Mouse (Mus musculus): ENCODE data around the gene Olfr1423.
A peak's percentile ranks its signal among the peaks of the same experiment; 100 is the strongest.
"Not testable (repeated sequence)": the region's sequence is repeated elsewhere in the genome, so short reads cannot be mapped to it uniquely, and the experiment has no call there.

Olfr1423 gene

GRCm38 (mm10) chr19:12041217-12041616 lies at the start of gene Olfr1423:
Gene Olfr1423 (minus strand): TSS chr19:12041317.
- no peak for DNase-seq (ENCODE audit: low read depth, low spot score)

DNA sequence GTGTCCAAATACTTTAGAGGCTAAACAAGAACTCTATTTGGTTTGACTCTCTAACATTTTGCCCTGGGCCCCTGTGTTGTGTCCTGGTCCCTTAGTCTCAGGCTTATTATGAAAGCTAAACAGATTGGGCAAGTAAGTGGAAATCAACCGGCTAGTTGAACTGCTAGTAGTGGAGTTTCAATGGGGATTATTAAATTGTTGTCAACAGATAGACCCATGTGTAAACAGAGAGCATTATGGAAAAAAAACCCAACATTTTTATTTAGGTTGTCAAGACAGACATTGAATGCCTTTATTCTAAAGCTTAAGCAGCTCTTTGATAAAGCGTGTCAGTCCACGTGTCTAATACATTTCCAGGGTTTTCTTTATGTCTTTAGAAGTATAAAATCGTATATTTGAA lies 36.5 kb upstream of the Olfr1423 start, which contains the start of gene Olfr1425:
Gene Olfr1425 (minus strand): TSS at position 101 of the 400 bp plus-strand sequence.
- DNase-seq (ENCODE audit: low read depth, low spot score) = not testable (repeated sequence)

DNA sequence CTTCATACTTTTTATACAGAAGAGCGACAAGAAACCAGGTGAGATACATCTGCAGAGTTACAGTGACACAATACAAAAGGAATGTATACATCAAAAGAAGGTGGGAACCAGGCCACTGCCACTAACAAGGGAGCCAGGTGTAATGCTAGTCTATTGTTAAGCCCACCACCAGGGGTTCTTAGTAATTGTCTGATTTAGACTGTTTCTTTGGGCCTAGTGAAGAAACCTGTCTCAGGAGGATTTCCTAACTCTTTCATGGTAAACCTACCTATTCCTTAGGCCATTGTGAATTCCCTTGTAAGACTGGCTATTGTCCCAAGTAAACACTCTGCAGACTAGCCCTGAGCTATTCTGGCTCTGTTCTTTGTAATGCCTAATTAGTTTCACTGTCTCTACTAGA lies 28.4 kb upstream of the Olfr1423 start:
- DNase-seq (ENCODE audit: low read depth, low spot score) = not testable (repeated sequence)

GRCm38 (mm10) chr19:12067806-12068205 lies 26.7 kb upstream of the Olfr1423 start:
- DNase-seq (ENCODE audit: low read depth, low spot score) = not testable (repeated sequence)

- DNase-seq (ENCODE audit: low read depth, low spot score) = not testable (repeated sequence)
Measured at GRCm38 (mm10) chr19:12062582-12062981, 21.5 kb upstream of the Olfr1423 start, which contains the start of gene Olfr1424. Gene Olfr1424 (minus strand): TSS chr19:12062682.

DNA sequence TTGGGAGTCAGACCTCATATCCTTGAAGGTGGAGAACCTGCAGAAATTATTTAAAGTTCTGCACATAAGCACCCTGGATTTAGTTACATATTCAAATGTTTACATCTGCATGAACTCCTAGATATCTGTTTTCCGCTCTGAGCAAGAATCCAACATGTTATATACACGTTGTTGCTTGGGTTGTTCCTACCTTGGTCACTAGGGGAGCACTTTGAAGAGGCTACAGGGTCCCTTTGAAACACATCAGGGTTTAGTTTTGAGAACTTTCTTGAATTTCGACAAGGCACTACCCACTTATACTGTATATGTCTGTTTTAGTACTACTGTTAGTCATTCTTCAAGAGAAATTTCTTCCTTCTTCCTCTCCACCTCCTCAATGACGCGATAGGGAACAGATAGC lies 2.0 kb upstream of the Olfr1423 start:
- no peak for DNase-seq (ENCODE audit: low read depth, low spot score)

DNA sequence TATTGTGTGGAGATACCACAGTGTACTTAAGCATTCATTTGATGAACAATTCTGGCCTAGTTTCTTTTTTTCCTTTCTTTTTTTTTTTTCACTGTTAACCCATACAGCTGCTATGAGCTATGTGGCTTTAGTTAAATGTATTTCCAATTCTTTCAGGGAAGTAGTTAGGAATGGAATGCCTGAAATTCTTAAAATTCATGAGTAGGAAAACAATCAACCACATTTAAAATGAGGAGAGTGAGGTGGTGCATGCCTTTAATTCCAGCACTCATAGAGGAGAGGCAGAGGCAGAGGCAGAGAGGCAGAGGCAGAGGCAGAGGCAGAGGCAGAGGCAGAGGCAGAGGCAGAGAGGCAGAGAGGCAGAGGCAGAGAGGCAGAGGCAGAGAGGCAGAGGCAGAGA lies 3.4 kb downstream of the Olfr1423 start:
- no peak for DNase-seq (ENCODE audit: low read depth, low spot score)

DNA sequence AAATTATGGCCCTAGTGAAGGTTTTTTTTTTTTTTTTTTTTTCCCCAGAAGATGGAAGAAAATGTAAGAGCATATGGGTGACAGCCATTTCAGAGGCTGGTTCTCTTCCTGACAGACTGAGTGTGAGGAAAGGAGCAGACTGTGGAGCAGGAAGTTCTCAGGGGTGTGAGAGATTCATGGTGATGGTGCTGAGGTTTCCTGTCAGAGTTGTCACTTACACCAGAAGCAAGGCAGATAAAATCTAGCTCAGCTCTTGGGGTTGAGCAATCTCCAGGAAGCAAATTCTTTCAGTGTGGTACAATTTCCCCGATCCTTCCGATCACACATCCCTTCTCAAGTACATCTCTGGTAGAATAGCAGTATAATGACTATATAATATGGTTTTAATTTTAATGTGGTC lies 14.5 kb downstream of the Olfr1423 start:
- no peak for DNase-seq (ENCODE audit: low read depth, low spot score)

DNA sequence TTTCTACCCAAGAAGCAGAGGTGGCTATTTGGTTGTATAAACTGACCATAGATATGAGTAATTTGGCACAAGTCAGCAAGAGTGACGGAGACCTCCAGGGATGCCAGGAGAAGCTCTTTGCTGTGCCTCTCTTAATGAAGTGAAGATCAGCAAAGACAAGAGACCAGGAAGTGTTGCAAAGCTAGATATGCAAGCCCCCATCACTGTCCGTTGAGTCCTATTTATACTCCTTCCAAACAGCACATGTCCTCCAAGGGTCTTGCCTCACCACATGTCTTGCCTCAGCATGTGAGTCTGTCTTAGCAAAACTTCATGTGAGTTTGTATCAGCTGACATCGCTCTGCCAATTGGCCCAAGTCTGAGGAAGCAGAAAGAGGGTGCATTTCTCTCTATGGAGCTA lies 15.8 kb downstream of the Olfr1423 start:
- no peak for DNase-seq (ENCODE audit: low read depth, low spot score)

- no peak for DNase-seq (ENCODE audit: low read depth, low spot score)
Measured at GRCm38 (mm10) chr19:12024149-12024548, 17.0 kb downstream of the Olfr1423 start.

DNA sequence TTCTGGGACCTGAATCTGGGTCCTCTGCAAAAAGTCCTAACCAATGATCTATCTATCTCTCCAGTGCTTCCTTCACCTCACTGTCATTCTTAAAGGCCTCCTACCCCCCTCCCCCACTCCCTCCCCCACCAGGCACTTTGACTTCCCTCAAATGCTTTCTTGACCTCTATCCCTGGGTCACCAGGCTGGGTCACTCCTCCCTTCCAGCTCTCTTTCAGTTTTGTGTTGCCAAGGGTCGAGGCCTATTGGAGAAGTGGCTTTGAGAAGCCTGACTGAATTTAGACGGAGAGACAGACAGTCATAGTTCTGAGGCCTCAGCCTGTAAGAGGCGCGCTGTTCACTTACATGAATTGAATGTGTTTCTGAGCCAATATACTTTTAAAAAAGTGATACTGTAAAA lies 24.9 kb downstream of the Olfr1423 start:
- no peak for DNase-seq (ENCODE audit: low read depth, low spot score)

- DNase-seq (ENCODE audit: low read depth, low spot score) = peak; percentile 35
Measured at GRCm38 (mm10) chr19:12015708-12016107, 25.4 kb downstream of the Olfr1423 start.

GRCm38 (mm10) chr19:12013228-12013627 lies 27.9 kb downstream of the Olfr1423 start:
- peak; percentile 51 for DNase-seq (ENCODE audit: low read depth, low spot score)

GRCm38 (mm10) chr19:12012615-12013014 lies 28.5 kb downstream of the Olfr1423 start:
- DNase-seq (ENCODE audit: low read depth, low spot score) = no peak

GRCm38 (mm10) chr19:12011560-12012556 lies 29.3 kb downstream of the Olfr1423 start:
- peak; percentile 97 for DNase-seq (ENCODE audit: low read depth, low spot score)

- DNase-seq (ENCODE audit: low read depth, low spot score) = peak; percentile 96
Measured at GRCm38 (mm10) chr19:12010916-12011559, 30.1 kb downstream of the Olfr1423 start.

DNA sequence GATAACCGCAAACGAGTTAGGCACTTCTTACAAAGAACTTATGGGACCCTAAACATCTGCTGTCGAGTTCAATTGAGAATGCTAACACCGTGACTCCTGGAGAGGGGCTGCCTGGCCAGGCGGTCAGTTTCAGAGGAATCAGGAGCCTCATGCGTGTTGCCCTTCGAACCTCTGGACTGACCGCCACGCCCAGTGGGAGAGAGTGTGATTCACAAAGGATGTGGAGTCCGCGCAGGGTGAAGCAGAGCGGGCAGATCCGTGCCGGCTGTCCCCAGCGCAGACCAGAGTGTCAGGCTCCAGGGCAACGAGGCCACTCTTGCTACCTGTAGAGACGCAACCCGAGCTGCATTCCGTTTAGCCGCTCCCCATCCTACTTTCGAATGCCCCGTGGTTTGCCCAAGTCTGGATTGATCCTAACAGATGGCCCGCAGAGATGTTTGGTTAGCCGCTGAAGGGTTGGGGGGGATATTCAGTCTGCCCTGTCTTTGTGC lies 30.8 kb downstream of the Olfr1423 start:
- peak; percentile 84 for DNase-seq (ENCODE audit: low read depth, low spot score)

GRCm38 (mm10) chr19:12009501-12010280 lies 31.4 kb downstream of the Olfr1423 start:
- peak; percentile 87 for DNase-seq (ENCODE audit: low read depth, low spot score)

- peak; percentile 34 for DNase-seq (ENCODE audit: low read depth, low spot score)
Measured at GRCm38 (mm10) chr19:12008410-12009380, 32.4 kb downstream of the Olfr1423 start.

Data from mesoderm, embryonic 11.5 days (tissue).